Mouse (Mus musculus): ENCODE measurements around the gene Acox2. TPM values are rescaled to one million over a fixed set of nuclear protein-coding genes. Genes with fewer than 3 reads are reported as not detected.
"Not testable (repeated sequence)": the region's sequence is repeated elsewhere in the genome, so short reads cannot be mapped to it uniquely, and the experiment has no call there.

The Acox2 gene
- polyA plus RNA-seq, 1 experiment from 2014 or later, result 0.23 TPM

DNA sequence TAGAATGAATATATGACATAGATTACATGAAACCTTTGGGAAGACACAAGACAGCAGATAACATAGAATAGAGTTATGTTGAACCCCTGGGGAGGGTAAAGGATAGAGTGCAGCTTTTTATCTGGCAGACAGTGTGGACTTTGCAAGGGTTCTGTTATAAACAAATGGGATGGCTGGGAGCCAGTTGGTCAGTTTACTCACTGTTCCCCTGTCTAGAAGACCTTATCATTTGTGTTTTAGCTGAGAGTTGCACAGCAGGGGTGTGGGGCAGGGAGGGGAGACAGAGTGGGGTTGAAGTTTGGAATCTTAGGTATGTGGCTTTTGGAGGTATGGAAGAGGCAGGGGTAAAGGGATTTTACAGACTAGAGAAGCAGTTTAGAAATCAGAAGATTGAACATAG, 24.6 kb upstream of the Acox2 start:
- no peak overlapping the region for H3K4me3 ChIP-seq (ENCODE audit: low read length)
- H3K4me1 ChIP-seq (ENCODE audit: control insufficient read depth, insufficient read depth, low read depth, low read length), result no peaks in the 10 kb centered on the region
- H3K27ac ChIP-seq (ENCODE audit: low read depth, low read length), result no peak overlapping the region
- H3K9ac ChIP-seq (ENCODE audit: low read depth, low read length), result no peak overlapping the region
- no peak for ATAC-seq
- no peak overlapping the region for H3K4me2 ChIP-seq (ENCODE audit: low read length)
- no peaks in the 10 kb centered on the region for H3K36me3 ChIP-seq (ENCODE audit: control insufficient read depth, insufficient read depth, low read length)
- H3K9me3 ChIP-seq (ENCODE audit: control insufficient read depth, low read length), result no peaks in the 10 kb centered on the region
- H3K27me3 ChIP-seq (replicated peaks; ENCODE audit: control insufficient read depth, insufficient read depth, low read length), result no peaks in the 10 kb centered on the region

DNA sequence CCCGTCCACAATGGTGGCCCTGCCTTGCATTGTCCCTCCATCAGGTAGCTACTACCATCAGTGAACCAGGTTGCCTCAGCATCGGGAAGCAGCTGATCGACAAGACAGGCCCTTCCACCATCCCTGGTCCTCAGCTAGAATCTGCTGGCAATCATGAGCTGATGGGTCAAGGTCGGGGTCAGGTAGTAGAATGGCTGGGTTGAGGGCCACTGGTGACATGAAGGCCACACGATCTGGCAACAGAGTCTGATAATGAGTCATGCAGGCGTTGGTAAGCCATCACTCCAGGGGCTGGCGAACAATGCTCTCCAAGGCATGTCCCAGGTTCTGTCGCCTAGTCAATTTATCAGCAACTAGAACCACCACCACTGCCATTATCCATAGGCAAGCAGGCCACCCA, 12.1 kb upstream of the Acox2 start:
- not testable (repeated sequence) for H3K4me2 ChIP-seq (ENCODE audit: low read length); H3K4me1 ChIP-seq (ENCODE audit: control insufficient read depth, insufficient read depth, low read depth, low read length); H3K9me3 ChIP-seq (ENCODE audit: control insufficient read depth, low read length); H3K9ac ChIP-seq (ENCODE audit: low read depth, low read length); H3K27ac ChIP-seq (ENCODE audit: low read depth, low read length); H3K4me3 ChIP-seq (ENCODE audit: low read length); H3K27me3 ChIP-seq (replicated peaks; ENCODE audit: control insufficient read depth, insufficient read depth, low read length); H3K36me3 ChIP-seq (ENCODE audit: control insufficient read depth, insufficient read depth, low read length); ATAC-seq
- WGBS, result 89% methylated on average over 8 of the region's 8 CpGs

DNA sequence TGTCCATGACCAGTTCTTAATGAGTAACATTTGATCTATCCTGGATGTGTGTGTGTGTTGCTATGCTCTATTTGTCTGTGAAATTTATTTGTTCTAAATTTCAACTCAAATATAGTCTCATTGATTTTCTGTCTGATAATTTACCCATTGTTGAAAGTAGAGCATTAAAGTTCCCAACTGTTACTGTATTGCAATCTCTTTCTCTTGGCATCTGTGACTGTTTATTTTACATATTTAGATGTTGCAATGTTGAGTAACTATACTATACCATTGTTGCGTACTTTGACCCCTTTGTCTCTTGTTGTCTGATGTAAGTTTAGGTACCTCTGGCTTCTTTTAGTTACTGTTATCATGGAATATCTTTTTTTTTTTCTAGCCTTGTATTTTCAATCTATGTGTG, 5.2 kb upstream of the Acox2 start:
- WGBS, result 98% methylated on average over 1 of the region's 1 CpGs
- no peaks in the 10 kb centered on the region for H3K36me3 ChIP-seq (ENCODE audit: control insufficient read depth, insufficient read depth, low read length)
- no peaks in the 10 kb centered on the region for H3K9me3 ChIP-seq (ENCODE audit: control insufficient read depth, low read length)
- H3K27me3 ChIP-seq (replicated peaks; ENCODE audit: control insufficient read depth, insufficient read depth, low read length), result no peaks in the 10 kb centered on the region
- ATAC-seq, result no peak
- no peak overlapping the region for H3K27ac ChIP-seq (ENCODE audit: low read depth, low read length)
- no peak overlapping the region for H3K9ac ChIP-seq (ENCODE audit: low read depth, low read length)
- no peak overlapping the region for H3K4me2 ChIP-seq (ENCODE audit: low read length)
- H3K4me1 ChIP-seq (ENCODE audit: control insufficient read depth, insufficient read depth, low read depth, low read length), result no peaks in the 10 kb centered on the region
- H3K4me3 ChIP-seq (ENCODE audit: low read length), result no peak overlapping the region

DNA sequence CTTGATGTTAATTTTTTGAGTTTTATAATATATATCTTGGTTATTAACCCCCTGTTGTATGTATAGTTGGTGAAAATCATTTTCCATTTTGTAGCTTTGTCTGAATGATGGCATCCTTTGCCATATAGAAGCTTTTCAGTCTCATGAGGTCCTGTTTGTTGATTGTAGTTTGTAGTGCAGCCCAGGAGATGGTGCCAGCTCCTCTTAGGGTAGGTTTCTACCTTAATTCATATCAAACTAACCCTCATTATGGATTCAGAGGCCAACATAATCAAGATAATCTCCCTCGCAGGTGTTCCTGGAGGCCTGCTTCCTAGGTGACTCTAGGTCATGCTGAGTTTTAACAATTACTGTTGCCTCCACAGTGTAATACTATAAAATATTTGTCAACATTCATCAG, 3.1 kb upstream of the Acox2 start:
- WGBS, result 49% methylated on average over 1 of the region's 1 CpGs

DNA sequence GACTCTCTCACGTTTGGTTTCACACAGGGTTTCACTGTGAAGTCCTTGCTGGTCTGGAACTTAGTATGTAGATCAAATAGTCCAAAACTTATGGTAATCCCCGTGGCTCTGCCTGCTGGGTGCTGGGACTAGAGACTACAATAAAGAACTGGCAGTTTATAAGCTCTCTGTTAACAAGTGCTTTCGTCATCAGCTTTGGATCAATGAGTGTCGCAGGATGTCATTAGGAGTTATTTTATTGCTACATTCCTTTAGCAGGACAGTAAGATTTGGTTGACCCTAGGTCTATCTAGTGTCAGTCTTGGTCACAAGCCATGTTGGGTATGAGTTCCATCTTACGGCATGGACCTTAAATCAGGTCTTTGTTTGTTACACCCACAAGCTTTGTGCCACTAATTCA, 1.1 kb upstream of the Acox2 start:
- 83% methylated on average over 5 of the region's 5 CpGs for WGBS
- no peaks in the 10 kb centered on the region for H3K4me1 ChIP-seq (ENCODE audit: control insufficient read depth, insufficient read depth, low read depth, low read length)
- H3K4me2 ChIP-seq (ENCODE audit: low read length), result no peak overlapping the region
- H3K9me3 ChIP-seq (ENCODE audit: control insufficient read depth, low read length), result no peaks in the 10 kb centered on the region
- no peak overlapping the region for H3K9ac ChIP-seq (ENCODE audit: low read depth, low read length)
- no peaks in the 10 kb centered on the region for H3K36me3 ChIP-seq (ENCODE audit: control insufficient read depth, insufficient read depth, low read length)
- no peak overlapping the region for H3K27ac ChIP-seq (ENCODE audit: low read depth, low read length)
- no peaks in the 10 kb centered on the region for H3K27me3 ChIP-seq (replicated peaks; ENCODE audit: control insufficient read depth, insufficient read depth, low read length)
- no peak overlapping the region for H3K4me3 ChIP-seq (ENCODE audit: low read length)
- ATAC-seq, result no peak

More for the DNA sequence above, 3.1 kb upstream of the Acox2 start:
- no peak for ATAC-seq
- no peaks in the 10 kb centered on the region for H3K36me3 ChIP-seq (ENCODE audit: control insufficient read depth, insufficient read depth, low read length)
- no peak overlapping the region for H3K4me2 ChIP-seq (ENCODE audit: low read length)
- no peak overlapping the region for H3K4me3 ChIP-seq (ENCODE audit: low read length)
- H3K9ac ChIP-seq (ENCODE audit: low read depth, low read length), result no peak overlapping the region
- no peak overlapping the region for H3K27ac ChIP-seq (ENCODE audit: low read depth, low read length)
- no peaks in the 10 kb centered on the region for H3K9me3 ChIP-seq (ENCODE audit: control insufficient read depth, low read length)
- no peaks in the 10 kb centered on the region for H3K4me1 ChIP-seq (ENCODE audit: control insufficient read depth, insufficient read depth, low read depth, low read length)
- no peaks in the 10 kb centered on the region for H3K27me3 ChIP-seq (replicated peaks; ENCODE audit: control insufficient read depth, insufficient read depth, low read length)

DNA sequence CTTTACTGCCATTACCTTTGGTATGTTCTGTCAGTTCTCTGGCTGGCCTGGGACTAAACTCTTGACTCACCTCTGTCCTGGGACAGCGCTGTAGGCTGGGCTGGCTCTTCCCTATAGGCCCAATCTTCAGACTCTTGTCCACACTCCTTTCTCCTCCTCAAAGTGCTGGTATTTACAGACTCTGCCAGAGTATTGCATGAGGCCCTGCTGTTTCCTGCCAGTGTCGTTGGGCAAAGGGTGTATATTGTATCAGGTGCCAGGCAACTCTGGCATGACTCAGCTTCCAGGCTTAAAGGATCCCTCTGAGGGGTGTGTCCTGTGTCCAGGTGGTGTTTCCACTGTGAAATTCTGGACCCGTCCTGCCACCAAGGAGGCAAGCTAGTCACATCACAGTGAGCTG, 401 bp downstream of the Acox2 start:
- Histone ChIP-seq H3K27me3 (replicated peaks; ENCODE audit: control insufficient read depth, insufficient read depth, low read length) (no peaks in the 10 kb centered on the region), H3K9me3 (ENCODE audit: control insufficient read depth, low read length) (no peaks in the 10 kb centered on the region), H3K27ac (ENCODE audit: low read depth, low read length) (no peak overlapping the region), H3K4me2 (ENCODE audit: low read length) (no peak overlapping the region), H3K36me3 (ENCODE audit: control insufficient read depth, insufficient read depth, low read length) (no peaks in the 10 kb centered on the region), H3K4me1 (ENCODE audit: control insufficient read depth, insufficient read depth, low read depth, low read length) (no peaks in the 10 kb centered on the region), H3K9ac (ENCODE audit: low read depth, low read length) (no peak overlapping the region), H3K4me3 (ENCODE audit: low read length) (no peak overlapping the region)
- WGBS, result 81% methylated on average over 3 of the region's 3 CpGs
- no peak for ATAC-seq

DNA sequence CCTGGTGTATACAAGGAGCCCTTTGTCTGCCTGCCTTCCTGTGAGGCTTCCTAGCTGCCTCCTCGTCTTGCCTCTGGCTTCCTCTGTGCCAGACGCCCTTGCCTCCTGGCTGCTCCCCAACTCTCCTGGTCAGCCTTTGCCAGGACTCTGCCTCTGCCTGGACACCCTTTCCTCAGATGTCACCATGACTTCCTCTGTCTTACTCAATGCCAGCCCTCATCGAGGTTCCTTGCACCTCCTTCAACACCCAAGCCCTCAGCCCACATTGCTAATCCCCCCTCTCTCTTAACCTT, 872 bp downstream of the Acox2 start:
- Histone ChIP-seq H3K27me3 (replicated peaks; ENCODE audit: control insufficient read depth, insufficient read depth, low read length) (no peaks in the 10 kb centered on the region), H3K9me3 (ENCODE audit: control insufficient read depth, low read length) (no peaks in the 10 kb centered on the region), H3K27ac (ENCODE audit: low read depth, low read length) (no peak overlapping the region), H3K4me1 (ENCODE audit: control insufficient read depth, insufficient read depth, low read depth, low read length) (no peaks in the 10 kb centered on the region), H3K9ac (ENCODE audit: low read depth, low read length) (no peak overlapping the region), H3K4me2 (ENCODE audit: low read length) (no peak overlapping the region), H3K36me3 (ENCODE audit: control insufficient read depth, insufficient read depth, low read length) (no peaks in the 10 kb centered on the region), H3K4me3 (ENCODE audit: low read length) (no peak overlapping the region)
- ATAC-seq, result 0 out of 2 replicates have a peak, but pooled peaks have one; percentile 34
- WGBS, result 34% methylated on average over 3 of the region's 3 CpGs

DNA sequence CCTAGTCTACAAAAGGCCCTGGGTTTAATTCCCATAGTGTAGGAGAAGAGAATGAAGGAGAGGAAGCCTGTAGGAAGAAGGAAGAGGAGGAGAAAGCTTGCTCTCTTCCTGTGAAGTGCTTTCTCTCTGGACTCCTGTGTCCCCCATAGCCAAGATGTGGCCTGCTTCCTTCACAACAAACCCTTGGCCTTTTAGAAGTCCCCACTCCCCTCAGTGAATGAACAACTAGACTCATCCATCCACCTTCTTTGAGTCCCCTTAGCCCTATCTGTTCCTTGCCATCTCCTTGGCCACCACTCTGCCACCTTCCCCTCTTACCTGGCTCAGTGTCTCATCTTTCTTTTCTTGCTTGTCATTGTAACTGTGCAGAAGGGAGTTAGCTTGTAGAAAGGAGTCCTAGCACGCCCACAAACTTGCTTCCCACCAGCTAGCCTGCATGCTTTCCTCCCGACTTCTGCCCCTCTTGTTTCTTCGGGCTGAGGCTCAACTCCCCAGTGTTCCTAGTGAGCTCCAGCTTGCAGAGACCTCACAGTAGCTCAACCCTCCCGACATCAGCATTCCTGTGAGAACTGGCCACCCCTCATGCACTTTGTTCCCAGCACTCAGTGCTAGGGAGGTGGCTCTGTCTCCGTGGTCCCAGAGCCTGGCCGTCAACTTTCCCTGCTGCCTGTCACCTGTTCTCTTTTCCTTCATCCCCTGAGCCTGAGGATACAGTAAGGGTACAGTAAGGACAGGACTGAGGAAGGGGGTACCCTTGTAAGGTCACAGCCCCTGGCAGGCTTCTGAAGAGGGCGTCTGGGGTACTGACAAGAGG, 1.4 kb downstream of the Acox2 start:
- no peaks in the 10 kb centered on the region for H3K36me3 ChIP-seq (ENCODE audit: control insufficient read depth, insufficient read depth, low read length)
- no peak overlapping the region for H3K4me3 ChIP-seq (ENCODE audit: low read length)
- H3K27me3 ChIP-seq (replicated peaks; ENCODE audit: control insufficient read depth, insufficient read depth, low read length), result no peaks in the 10 kb centered on the region
- WGBS, result 53% methylated on average over 7 of the region's 7 CpGs
- H3K9ac ChIP-seq (ENCODE audit: low read depth, low read length), result no peak overlapping the region
- H3K4me2 ChIP-seq (ENCODE audit: low read length), result no peak overlapping the region
- H3K27ac ChIP-seq (ENCODE audit: low read depth, low read length), result no peak overlapping the region
- H3K4me1 ChIP-seq (ENCODE audit: control insufficient read depth, insufficient read depth, low read depth, low read length), result no peaks in the 10 kb centered on the region
- no peaks in the 10 kb centered on the region for H3K9me3 ChIP-seq (ENCODE audit: control insufficient read depth, low read length)
- 0 out of 2 replicates have a peak, but pooled peaks have one; percentile 38 for ATAC-seq

DNA sequence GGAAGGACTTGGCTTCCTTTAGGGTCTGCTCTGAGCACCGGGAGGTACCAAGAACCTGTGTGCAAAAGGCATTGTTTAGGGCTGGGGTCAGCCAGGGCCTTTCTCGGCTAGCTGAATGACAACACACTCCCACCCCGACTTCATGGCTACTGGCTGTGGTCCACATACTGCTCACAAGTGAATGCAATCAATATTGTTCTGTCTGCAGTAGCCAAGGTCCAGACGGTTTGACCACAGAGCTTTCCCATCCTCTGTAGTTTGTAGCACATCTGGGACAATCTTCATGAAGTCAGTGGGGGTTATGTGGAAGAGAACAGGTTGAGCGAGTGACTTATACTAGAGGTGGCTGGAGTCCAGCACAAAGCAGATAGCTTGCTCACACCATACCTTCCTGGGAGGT, 2.3 kb downstream of the Acox2 start:
- Histone ChIP-seq H3K4me3 (ENCODE audit: low read length) (no peak overlapping the region), H3K4me1 (ENCODE audit: control insufficient read depth, insufficient read depth, low read depth, low read length) (no peaks in the 10 kb centered on the region), H3K9me3 (ENCODE audit: control insufficient read depth, low read length) (no peaks in the 10 kb centered on the region), H3K27me3 (replicated peaks; ENCODE audit: control insufficient read depth, insufficient read depth, low read length) (no peaks in the 10 kb centered on the region), H3K27ac (ENCODE audit: low read depth, low read length) (no peak overlapping the region), H3K9ac (ENCODE audit: low read depth, low read length) (no peak overlapping the region), H3K36me3 (ENCODE audit: control insufficient read depth, insufficient read depth, low read length) (no peaks in the 10 kb centered on the region), H3K4me2 (ENCODE audit: low read length) (no peak overlapping the region)
- WGBS, result 72% methylated on average over 5 of the region's 5 CpGs
- ATAC-seq, result no peak

DNA sequence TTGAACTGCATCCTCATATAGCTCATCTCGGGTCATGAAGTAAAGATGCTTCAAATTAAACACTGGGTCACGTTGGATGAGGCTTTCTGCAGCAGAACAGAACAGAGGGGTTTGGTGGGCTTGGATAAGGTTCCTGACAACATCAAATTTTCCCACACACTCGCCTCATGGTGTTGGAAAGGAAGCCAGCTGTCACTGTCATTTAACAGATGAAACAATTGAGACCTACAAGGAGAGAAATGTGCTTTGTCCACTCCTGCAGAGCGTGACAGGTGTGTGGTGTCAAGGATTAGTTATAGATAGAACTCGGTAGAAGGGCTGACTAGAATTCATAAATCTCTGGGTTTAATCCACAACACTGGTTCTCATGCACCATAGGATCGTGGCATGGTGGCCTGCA, 3.1 kb downstream of the Acox2 start:
- no peak overlapping the region for H3K9ac ChIP-seq (ENCODE audit: low read depth, low read length)
- no peak overlapping the region for H3K27ac ChIP-seq (ENCODE audit: low read depth, low read length)
- H3K27me3 ChIP-seq (replicated peaks; ENCODE audit: control insufficient read depth, insufficient read depth, low read length), result no peaks in the 10 kb centered on the region
- no peak overlapping the region for H3K4me3 ChIP-seq (ENCODE audit: low read length)
- H3K4me1 ChIP-seq (ENCODE audit: control insufficient read depth, insufficient read depth, low read depth, low read length), result no peaks in the 10 kb centered on the region
- ATAC-seq, result no peak
- H3K36me3 ChIP-seq (ENCODE audit: control insufficient read depth, insufficient read depth, low read length), result no peaks in the 10 kb centered on the region
- WGBS, result 71% methylated on average over 6 of the region's 6 CpGs
- no peak overlapping the region for H3K4me2 ChIP-seq (ENCODE audit: low read length)
- H3K9me3 ChIP-seq (ENCODE audit: control insufficient read depth, low read length), result no peaks in the 10 kb centered on the region
